Mouse (Mus musculus): Measurements from ENCODE around the gene Slc24a4.
A peak's percentile ranks its signal among the peaks of the same experiment; 100 is the strongest.
"Not testable (repeated sequence)": the region's sequence is repeated elsewhere in the genome, so short reads cannot be mapped to it uniquely, and the experiment has no call there.

Slc24a4 gene

DNA sequence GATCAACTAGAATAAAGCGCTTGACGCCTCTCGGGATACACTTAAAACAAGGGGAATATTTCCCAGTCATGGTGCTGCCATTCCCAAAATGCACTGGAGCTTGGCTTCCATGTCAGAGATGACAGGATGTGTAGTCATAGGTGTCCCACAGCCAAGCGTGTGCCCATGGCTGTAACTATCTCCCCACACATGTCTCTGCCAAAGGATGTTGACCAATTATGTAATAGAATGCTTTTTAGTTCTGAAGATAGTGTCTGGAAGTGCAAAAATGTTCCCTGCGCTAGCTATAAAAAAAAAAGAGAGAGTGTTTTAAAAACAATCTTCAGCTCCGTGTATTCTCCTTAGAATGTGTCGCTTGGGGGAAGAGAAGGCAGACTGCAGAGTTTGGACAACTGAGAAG lies 36.1 kb downstream of the Slc24a4 start:
- no peak for DNase-seq (ENCODE audit: low read depth, low spot score)

DNA sequence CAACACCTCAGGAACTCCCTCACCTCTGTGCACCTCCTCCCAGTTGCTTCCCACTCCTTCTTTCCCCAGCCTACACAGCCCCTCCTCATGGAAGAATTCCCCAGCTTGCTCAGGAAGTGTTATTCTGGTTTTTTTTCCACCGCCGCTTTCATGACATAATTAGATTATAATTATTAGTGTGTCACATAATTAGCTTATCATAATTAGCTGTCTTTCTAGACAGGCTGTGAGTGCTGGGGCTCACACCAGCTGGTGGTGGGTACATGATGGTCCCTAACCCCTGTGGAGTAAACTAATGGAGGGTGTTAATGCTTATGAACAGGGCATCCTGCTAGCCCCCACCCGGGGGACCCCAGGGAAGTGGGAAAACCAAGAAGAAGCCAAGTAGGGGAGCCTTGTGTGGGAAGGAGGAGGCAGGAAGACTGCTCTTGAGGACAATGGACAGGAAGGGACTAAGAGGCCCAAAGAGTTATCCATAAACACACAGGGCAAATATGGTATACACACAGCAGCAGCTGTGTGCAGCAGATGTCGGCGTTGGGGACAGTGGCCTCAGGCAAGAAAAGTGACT lies 38.2 kb downstream of the Slc24a4 start:
- DNase-seq (ENCODE audit: low read depth, low spot score) = no peak

DNA sequence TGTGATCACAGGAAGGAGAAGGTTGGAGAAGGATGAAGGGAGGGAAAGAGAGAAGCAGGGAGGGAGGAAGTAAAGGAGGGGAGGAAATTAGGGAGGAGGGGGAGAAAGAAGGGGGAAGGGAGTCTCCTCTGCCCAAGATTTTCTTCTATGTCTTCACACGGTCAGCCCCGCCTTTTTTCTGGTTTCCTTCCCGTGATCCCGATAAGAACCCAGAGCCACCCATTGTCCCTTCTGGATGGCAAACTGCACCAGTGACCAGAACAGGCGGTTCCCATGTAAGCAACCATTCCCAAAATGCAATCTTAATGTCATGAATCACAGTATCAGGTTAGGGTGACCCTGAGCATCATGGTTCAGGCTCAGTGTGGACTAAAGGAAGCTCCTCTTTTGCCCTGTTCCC lies 38.8 kb downstream of the Slc24a4 start:
- no peak for DNase-seq (ENCODE audit: low read depth, low spot score)

DNA sequence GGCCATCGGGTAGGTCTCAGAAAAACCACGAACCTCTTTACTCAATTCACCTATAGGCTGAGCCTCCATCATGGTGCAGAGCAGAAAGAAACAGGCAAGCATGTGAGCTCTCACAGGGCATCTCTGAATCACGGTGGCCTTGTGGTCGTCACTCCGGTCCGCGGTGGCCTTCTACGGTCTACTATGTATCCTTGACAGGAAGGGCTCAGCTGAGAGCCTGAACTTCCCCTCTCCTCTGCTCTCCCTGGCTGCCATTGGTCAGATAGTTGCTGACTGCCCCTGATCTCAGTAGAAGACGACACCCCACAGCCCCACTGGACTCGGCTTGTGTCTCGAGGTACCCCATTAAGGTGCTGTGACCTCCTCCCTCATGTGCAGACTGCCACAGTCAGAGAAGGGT lies 44.2 kb downstream of the Slc24a4 start:
- DNase-seq (ENCODE audit: low read depth, low spot score) = no peak

DNA sequence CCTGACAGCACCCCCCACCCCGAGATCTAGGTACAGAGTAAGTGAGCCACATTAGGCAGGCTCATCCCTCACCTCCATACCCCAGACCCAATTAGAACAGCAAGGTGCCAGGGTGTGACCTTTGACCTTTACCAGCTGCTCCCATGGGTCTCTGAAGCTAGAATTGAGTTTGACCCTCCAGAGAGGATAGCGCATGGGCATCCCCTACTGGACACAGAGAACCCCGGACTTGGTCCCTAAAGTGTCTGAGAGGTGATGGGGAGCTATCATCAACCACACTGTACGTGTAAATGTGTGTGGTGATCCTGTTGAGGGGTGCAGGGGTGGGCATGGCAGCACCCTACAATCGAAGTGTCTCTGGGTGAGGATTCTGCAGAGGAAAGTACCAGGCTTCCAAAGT lies 44.8 kb downstream of the Slc24a4 start:
- DNase-seq (ENCODE audit: low read depth, low spot score) = no peak

DNA sequence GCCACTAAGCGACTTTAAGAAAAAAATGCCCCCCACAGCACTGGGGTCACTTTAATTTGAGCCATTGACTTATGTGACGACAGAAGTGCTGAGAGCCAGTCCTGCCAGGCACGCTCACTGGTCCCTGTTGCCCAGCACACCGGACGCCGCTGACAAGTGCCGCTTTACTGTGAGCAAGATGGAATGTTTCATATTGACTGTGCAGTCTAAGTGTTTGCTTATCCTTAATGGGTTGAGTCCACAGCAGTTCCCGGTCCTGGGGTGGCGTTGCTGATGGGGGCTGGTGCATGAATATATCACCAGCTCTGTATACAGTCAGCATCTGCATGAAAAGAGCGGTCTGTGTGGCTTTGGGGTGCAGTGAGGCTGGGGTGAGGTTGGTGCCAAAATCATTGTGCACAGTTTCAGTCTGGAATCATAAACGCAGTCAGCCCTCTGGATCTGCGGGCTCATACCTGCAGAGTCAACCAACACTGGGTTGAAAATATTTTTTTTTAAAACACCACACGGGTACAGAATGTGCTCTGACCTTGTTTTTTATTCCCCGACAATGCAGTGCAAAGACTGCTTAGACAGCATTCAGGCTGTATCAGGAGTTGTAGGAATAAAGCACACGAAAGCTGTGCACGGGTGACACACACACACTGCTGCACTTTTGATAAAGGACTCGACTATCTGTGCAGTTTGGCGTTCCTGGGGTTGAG lies 52.0 kb downstream of the Slc24a4 start:
- DNase-seq (ENCODE audit: low read depth, low spot score) = no peak

DNA sequence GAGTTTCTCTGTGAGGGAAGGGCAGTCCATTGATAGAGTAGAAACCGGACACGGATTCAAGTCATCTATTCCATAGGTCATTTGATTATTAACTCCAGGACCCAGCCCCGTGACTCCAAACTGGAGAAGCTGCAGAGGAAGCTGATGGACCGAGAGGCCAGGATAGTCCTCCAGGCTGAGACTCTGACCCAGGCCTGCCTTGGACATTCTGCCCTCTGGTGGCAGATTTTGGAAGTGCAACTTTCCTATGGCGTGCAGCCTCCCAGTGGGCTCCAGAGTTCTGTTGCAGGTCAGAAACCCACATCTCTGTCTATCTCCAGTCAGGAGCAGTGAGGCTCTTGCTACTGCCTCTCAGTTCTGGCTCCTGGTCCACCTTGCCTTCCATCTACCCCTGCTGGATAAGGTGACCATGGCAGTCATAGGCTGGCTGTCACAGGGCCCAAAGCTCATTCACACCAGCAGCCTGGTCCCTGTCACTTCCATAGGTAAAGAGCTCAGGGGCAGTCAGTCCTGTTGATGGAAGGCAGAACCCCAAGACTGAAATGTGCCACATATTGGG lies 53.3 kb downstream of the Slc24a4 start:
- peak; percentile 17 for DNase-seq (ENCODE audit: low read depth, low spot score)

DNA sequence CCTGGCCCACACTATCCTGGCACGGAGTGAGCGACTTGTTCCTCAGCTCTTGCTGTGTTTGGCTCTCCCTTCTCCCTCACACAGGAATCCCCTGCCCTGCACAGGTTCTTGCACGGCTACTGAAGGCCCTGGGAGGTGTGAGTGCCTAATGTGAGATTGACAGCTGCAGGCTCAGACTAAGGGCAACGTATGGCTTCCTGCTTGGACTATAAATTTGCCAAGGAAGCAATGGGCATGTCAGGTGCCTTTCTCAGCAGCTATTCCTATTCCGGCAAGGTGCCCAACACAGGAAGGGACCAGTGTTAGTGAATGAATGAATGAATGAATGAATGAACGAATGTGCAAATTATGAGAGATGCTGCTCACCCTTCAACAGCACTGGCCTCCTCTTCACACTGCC lies 54.1 kb downstream of the Slc24a4 start:
- no peak for DNase-seq (ENCODE audit: low read depth, low spot score)

DNA sequence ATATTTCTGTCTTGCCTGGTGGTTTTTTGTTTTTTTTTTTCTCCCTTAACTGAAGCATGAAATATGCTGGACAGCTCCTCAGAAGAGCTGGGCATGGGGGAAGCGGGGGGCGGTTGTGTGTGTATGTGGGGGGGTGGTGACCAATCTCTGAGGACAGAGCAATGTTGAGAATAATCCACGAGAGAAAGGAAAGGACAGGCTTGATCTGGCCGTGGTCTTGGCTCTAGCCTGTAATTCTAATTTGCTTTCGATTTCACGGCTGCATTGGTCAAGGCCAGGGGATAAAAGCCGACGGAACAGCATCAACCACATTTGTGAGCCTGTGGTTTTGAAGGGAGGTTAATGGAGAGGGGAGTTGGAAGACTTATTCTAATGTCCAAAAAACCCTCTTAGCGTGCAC lies 54.7 kb downstream of the Slc24a4 start:
- no peak for DNase-seq (ENCODE audit: low read depth, low spot score)

DNA sequence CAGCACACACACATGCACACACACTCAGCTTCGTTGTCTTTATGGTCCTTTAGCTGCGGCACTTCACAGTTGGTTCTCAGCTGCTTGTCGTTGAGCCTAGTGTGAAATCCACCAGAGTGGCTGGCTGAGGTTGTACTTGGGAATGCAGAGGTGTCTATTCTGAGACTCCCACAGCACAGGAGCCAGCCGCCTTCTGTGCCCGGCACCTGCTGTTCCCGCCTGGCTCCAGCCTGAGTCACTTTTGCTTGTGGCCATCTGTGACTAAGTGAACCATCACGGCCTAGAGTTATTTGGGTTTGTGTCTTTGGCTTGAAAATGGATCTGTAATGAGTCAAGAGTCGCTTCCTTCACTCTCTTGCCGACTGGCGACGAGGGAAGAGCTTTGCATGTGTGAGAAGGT lies 62.3 kb downstream of the Slc24a4 start:
- DNase-seq (ENCODE audit: low read depth, low spot score) = no peak

DNA sequence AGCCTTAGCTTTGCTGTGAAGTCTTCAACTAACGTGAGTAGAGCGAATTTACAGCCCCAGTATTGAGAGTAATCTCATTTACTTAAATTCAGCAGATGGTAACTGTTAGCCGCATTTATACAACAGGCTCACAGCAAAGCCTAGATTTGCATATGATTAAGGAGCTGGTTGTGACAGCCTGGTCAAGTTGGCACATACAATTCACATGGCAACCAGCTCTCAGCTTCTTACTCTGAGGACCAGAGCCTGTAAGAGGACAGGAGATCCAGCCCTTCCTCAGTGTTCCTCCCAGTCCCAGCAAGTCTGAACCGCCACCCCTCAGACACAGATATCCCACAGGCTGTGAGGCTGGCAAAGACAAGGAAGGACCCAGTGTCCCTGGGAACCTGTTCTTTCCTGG lies 73.0 kb downstream of the Slc24a4 start:
- DNase-seq (ENCODE audit: low read depth, low spot score) = no peak

DNA sequence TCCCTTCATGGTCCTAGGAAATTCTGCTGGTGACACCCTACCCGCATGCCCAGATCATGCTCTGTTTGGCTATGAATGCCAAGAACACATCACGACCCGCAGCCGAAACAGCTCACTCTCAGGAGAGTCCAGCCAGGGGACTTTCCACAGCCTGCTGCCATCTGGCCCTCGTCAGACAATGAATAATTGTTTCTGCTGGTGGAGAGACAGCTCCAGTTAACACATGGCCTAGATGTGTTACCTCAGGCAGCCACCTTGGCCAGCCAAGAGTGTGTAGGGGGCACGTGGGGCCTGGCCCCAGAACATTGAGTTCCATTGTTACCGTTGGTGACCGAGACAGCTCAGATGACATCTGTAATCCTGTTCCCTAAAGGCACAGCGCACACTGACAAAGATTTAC lies 74.4 kb downstream of the Slc24a4 start:
- no peak for DNase-seq (ENCODE audit: low read depth, low spot score)

DNA sequence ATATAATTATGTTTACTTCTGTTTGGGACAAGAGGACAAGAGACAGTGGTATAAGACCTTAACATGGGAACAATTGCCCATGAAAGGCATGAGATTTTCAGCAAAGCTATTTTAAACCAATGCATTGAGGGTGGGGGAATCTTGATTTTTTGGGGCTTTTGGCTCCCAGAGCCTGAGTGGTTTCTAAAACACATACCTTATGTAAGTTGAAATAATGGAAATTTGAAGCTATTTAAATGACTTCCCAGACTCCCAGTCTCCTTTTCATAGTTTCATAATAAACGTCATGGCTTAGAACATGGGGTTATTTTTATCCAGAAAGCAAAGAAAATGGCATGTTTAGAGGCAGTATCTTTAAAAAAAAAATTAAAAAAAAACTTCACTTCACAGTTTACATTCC lies 77.9 kb downstream of the Slc24a4 start:
- no peak for DNase-seq (ENCODE audit: low read depth, low spot score)

DNA sequence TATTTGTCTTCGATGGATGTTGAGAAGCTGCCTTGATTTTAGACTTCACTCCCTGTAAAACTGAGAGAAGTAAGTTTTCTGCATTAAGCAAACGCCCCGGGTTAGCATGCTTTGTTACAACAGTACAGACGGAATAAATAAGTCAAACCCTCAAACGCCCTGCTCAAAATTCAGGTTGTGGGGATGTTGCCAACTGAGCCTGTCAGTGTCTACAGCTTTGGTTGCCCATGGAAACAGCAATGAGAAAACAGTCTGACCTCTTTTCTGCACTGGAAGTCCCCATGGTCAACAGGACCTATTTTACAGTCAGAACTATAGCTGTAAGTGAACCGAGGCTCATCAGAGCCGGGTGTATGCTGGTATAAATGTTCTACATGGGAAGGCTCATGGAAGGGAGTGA lies 78.7 kb downstream of the Slc24a4 start:
- DNase-seq (ENCODE audit: low read depth, low spot score) = no peak

DNA sequence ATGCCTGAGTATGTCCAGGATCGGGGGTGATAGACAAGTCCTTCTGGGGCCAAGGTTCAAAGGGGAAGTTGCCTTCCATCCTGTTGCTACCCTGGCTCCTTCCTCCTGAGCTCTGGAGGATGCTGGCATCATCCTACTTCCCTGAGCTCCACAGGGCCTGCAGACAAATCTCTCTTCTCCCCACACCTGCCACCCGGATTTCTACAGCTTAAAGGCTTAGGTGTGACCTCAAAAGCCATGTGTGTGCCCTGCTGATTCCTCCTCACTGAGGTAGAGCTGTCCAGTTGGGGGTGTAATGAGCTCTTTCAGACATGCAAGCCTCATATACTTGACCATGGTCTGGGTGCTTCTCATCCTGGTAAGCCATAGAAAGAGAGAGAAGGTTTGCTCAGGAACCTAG lies 82.3 kb downstream of the Slc24a4 start:
- no peak for DNase-seq (ENCODE audit: low read depth, low spot score)

DNA sequence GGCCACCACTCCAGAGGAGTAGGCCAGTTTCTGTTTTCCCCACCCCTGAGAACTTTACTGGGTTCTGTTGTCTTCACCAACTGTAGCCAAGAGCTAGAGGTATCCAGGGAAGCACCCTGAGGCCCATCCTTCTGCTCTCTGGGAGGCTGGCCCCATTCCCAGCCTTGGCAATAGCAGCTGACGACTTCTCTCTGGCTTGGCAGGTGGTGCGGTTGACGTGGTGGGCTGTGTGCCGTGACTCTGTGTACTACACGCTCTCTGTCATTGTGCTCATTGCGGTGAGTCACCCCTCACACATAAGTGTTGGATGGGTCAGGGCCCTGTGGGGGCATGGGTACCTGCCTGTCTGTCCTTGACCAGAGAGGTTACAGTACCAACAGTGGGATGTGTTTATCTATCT lies 94.9 kb downstream of the Slc24a4 start:
- no peak for DNase-seq (ENCODE audit: low read depth, low spot score)

DNA sequence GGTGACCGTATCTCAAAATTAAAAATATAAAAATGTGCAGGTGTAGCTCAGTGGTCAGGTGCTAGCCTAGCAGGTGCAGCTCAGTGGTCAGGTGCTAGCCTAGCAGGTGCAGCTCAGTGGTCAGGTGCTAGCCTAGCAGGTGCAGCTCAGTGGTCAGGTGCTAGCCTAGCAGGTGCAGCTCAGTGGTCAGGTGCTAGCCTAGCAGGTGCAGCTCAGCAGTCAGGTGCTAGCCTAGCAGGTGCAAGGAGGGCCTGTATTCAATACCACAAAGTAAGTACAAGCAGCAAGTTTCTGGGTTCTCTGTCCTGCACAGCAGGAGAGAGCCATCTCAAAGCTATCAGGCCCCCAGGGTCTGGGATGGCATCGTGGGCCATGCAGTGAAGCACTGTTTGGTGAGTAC lies 95.6 kb downstream of the Slc24a4 start:
- DNase-seq (ENCODE audit: low read depth, low spot score) = not testable (repeated sequence)

DNA sequence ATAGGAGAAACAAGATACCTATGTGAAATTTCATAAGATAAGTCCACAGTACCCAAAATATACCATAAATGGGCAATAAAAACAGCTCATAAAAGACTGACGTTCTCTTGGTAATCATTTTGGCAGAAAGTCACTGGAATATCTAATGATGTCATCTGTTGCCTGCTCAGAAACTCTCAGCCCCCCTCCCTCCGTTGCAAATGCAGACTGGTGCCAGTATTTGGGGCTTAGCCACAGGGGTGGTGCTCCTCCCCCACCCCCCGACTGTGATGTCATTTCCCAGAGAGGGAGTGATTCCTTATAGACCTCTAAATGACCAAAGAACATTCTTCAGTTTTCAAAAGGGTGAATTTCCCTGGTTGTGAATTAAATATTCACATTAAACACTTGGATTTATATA lies 96.6 kb downstream of the Slc24a4 start:
- no peak for DNase-seq (ENCODE audit: low read depth, low spot score)

DNA sequence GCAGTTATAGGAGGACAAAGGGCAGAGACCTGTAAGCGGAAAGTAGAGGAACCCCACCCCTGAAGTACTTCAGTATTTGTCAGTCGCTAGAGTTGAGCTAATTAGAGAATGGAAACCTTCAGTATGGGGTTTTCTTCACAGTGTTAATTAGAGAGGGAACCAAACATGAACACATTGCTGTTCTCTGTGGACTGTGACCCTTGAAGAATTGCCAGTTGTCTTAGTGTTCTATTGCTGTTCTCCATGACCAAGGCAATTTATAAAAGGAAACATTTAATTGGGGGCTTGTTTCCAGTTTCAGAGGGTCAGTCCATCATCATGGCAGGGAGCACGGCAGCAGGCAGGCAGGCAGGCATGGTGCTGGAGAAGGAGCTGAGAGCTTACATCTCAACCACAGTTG lies 107.0 kb downstream of the Slc24a4 start:
- no peak for DNase-seq (ENCODE audit: low read depth, low spot score)

DNA sequence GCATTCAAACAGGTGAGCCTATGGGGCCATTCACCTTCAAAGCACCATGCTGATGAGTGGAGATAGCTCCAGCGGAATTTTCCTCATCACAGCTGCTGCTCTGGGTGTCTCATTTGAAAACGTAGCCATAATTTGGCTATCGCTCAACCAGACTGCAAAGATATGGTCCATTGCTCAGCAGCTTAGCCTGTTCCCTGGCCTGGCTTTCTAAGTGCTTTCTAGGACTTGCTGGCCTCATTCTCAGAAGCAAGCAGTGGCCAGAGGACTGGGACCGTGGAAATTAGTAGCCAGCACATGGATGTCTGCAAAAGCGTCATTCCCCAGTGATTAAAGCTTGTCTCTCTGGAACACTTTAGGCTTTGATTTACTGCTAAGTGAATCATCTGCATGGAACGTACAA lies 107.8 kb downstream of the Slc24a4 start:
- no peak for DNase-seq (ENCODE audit: low read depth, low spot score)

DNA sequence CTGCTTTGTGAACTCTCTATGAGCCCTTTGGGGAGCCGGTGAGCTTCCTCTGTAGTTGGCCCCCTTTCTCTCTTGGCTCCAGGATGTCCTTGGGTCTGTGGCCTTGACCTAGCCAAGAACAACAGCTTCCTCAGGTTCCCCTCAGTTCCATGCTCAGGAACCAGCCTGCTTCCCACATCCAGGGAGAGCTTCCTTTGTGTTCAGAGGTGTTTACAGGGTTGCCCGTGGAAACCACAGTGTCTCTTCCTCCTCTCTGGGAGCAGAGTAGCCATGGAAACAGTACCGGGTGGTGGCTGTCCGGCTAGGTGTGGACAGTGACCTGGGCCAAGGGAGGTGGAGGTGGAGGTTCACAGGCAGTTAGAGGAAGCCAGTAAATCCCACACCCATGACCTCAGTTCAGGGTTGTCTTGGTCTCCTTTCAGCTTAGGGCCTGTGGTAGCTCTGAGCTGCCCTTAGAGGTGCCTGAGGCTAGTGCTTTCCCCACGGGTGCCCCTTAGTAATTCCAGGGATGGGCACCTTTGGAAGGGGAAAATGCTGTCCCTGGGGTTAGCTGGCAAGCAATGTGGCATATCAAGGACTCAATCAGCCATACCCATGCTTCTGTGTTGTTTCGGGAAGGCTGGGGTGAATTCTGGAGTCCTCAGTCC lies 113.7 kb downstream of the Slc24a4 start:
- no peak for DNase-seq (ENCODE audit: low read depth, low spot score)

DNA sequence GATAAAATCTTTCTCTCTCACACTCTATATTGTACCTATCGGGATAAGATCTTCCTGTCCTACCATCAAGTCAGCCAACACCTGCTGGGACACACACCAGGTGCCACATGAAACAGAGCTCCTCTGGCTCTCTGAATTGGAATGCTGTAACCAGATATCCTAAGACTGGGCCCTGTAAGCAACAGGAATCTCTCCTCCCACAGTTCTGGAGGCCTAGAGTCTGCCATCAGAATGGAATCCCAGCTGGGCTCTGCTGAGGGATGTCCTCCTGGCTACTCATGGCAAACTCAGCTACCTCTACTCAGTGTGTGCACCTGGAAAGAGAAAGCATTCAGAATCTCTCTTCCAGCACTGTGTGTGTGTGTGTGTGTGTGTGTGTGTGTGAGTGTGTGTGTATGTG lies 115.4 kb downstream of the Slc24a4 start:
- no peak for DNase-seq (ENCODE audit: low read depth, low spot score)

DNA sequence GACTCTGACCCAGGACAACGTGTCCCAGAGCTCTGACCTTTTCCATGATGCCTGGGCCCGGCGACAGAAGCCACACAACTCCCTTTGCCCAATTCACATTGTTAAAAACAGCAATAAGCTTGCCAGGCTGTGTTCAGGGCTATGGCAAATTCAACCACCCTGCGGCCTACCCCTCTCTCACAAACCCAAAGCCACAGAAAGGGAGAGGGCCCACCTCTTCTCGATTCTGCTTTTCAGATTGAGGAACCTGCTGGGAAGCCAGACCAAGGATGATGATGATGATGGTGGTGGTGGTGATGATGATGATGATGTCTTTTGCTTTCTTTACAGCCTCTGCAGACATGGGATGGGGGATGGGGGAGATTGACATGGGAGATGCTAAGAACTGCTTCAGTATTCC lies 117.7 kb downstream of the Slc24a4 start:
- DNase-seq (ENCODE audit: low read depth, low spot score) = no peak
